Mouse (Mus musculus) liver, adult 2 months (tissue): ENCODE results near the gene Ccdc148.

Experiments
- CTCF ChIP-seq: fragments of 200-500 bp; IDR thresholded peaks from 2 replicates; pipeline ENCODE4 v1.5.1; 2011; ENCODE audit warnings: low read depth, low read length, control low read depth
- POLR2A ChIP-seq: fragments of 200-500 bp; IDR thresholded peaks from 2 replicates; pipeline ENCODE4 v1.6.1; 2011; ENCODE audit warnings: low read length, control low read depth; ENCODE audit not compliant: insufficient read depth; ENCODE audit errors: extremely low read depth

- TF ChIP-seq CTCF (no peak), POLR2A (no peak)
These were observed 19.0 kb upstream of the Ccdc148 start for GRCm38 (mm10) chr2:59179487-59179886.
